Mouse (Mus musculus): ENCODE data around the gene Slc26a6. TPM values are rescaled to one million over a fixed set of nuclear protein-coding genes. Genes with fewer than 3 reads are reported as not detected.

Slc26a6 gene
- total and polyA plus RNA-seq, 2 experiments from 2014 or later, result 5.7 to 9.3 TPM

DNA sequence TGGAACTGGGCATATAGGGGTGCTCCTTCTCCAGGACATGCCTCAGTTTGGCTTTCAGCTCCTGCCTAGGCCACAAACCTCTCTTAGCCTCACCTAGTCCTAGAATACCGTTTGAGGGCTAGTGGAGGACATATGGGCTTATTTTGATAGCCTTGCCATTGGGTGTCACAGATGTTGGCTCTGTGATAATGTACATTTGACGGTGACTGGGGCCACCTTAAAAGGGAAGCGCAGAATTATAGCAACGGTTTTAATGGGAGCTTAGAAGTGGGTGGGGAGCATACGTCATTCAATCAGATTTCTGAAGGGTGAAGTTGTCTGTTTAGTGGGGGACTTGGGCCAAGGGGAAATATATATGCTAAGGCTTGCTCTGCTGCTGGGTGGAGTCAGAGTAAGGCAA, 92.5 kb downstream of the Slc26a6 start:
- H3K27me3 ChIP-seq (ENCODE audit: control insufficient read depth, insufficient read depth, low read length), result no peaks in the 10 kb centered on the region
- WGBS, result 84% methylated on average over 5 of the region's 5 CpGs

GRCm38 (mm10) chr9:108949231-108949966, 96.3 kb downstream of the Slc26a6 start:
- Histone ChIP-seq H3K4me1 (ENCODE audit: control insufficient read depth, insufficient read depth) (peaks cover 16% of the 10 kb centered on the region), H3K4me2 (ENCODE audit: low read depth, low read length) (no peak overlapping the region), H3K27ac (ENCODE audit: low read depth) (peak overlapping the region; percentile 44), H3K36me3 (replicated peaks; ENCODE audit: control insufficient read depth, insufficient read depth, low read length) (peaks cover 59% of the 10 kb centered on the region), H3K9ac (replicated peaks; ENCODE audit: low read depth, low read length) (no peak overlapping the region), H3K27me3 (ENCODE audit: control insufficient read depth, insufficient read depth, low read length) (peaks cover 13% of the 10 kb centered on the region), H3K9me3 (replicated peaks; ENCODE audit: control insufficient read depth, low read length) (no peaks in the 10 kb centered on the region), H3K4me3 (ENCODE audit: low read depth, low read length) (no peak overlapping the region)
- TF ChIP-seq CTCF (IDR thresholded peaks at IDR 0.05; ENCODE audit: low read depth), result no peak
- TF ChIP-seq EP300 (IDR thresholded peaks at IDR 0.05; ENCODE audit: low read depth), result no peak
- ATAC-seq (ENCODE audit: insufficient read depth, low read depth) (peak; percentile 60), DNase-seq (ENCODE audit: low spot score) (no peak)
- WGBS, result 60% methylated on average over 13 of the region's 13 CpGs

More for the DNA sequence above, 92.5 kb downstream of the Slc26a6 start:
- DNase-seq (ENCODE audit: low spot score), result no peak
- Histone ChIP-seq H3K9me3 (replicated peaks; ENCODE audit: control insufficient read depth, low read length) (no peaks in the 10 kb centered on the region), H3K4me3 (ENCODE audit: low read depth, low read length) (no peak overlapping the region), H3K4me1 (ENCODE audit: control insufficient read depth, insufficient read depth) (peaks cover 13% of the 10 kb centered on the region; the same call in 1 of the 2 replicates), H3K27ac (ENCODE audit: low read depth) (no peak overlapping the region), H3K36me3 (replicated peaks; ENCODE audit: control insufficient read depth, insufficient read depth, low read length) (peaks cover 91% of the 10 kb centered on the region), H3K9ac (replicated peaks; ENCODE audit: low read depth, low read length) (no peak overlapping the region), H3K4me2 (ENCODE audit: low read depth, low read length) (no peak overlapping the region)
- TF ChIP-seq CTCF (IDR thresholded peaks at IDR 0.05; ENCODE audit: low read depth) (no peak), EP300 (IDR thresholded peaks at IDR 0.05; ENCODE audit: low read depth) (no peak)
- ATAC-seq (ENCODE audit: insufficient read depth, low read depth), result no peak

DNA sequence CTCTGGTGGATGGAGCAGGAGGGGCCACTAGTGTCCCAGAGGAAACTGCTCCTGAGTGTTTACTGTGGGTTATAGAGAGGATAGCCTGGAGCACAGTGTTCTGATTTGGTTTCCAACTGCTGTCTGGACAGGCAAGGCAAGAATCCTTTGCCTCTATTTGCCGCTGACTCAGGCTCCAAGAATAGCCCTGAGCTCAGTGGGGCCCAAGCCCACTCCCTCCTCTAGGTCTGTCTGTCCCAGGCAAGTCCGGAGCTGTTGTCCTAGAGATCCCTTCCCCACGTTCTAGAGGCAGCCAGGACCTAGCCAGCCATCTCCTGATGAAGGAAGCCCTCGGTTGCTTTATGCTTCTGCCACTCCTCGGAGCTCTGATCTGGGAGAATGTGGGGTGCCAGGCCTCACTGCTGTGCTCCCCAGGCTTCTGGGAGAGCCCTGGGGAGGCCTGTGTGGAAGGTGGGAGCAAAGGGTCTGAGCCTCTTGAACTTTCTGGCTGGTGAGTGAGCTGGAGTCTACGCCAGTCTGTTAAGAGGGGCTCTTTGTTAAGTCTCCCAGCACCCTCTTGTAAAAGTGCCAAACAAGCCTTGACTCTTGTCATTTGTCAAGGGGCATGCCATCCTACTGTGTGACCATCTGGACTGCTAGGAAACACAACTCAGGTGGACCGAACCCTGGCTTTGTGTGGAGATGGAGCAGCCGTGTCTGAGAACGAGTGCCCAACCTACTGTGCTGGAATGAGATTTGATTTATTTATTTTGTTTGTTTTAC, 97.1 kb downstream of the Slc26a6 start:
- Histone ChIP-seq H3K4me2 (ENCODE audit: low read depth, low read length) (no peak overlapping the region), H3K27ac (ENCODE audit: low read depth) (peak overlapping the region; percentile 44), H3K4me1 (ENCODE audit: control insufficient read depth, insufficient read depth) (peaks cover 16% of the 10 kb centered on the region), H3K36me3 (replicated peaks; ENCODE audit: control insufficient read depth, insufficient read depth, low read length) (peaks cover 52% of the 10 kb centered on the region), H3K4me3 (ENCODE audit: low read depth, low read length) (no peak overlapping the region), H3K9me3 (replicated peaks; ENCODE audit: control insufficient read depth, low read length) (no peaks in the 10 kb centered on the region), H3K27me3 (ENCODE audit: control insufficient read depth, insufficient read depth, low read length) (peaks cover 16% of the 10 kb centered on the region), H3K9ac (replicated peaks; ENCODE audit: low read depth, low read length) (no peak overlapping the region)
- 55% methylated on average over 9 of the region's 9 CpGs for WGBS
- peak; percentile 43 for DNase-seq (ENCODE audit: low spot score)
- peak; percentile 54; the same call in 1 of the 2 replicates for ATAC-seq (ENCODE audit: insufficient read depth, low read depth)
- TF ChIP-seq CTCF (IDR thresholded peaks at IDR 0.05; ENCODE audit: low read depth), result no peak
- TF ChIP-seq EP300 (IDR thresholded peaks at IDR 0.05; ENCODE audit: low read depth), result no peak

GRCm38 (mm10) chr9:108953081-108953636, 100.1 kb downstream of the Slc26a6 start, which contains the start of gene Col7a1:
TSS of gene Col7a1 (plus strand) at chr9:108953586.
- H3K27me3 ChIP-seq (ENCODE audit: control insufficient read depth, insufficient read depth, low read length), result peaks cover 20% of the 10 kb centered on the region
- peak within 1 kb of the TSS; percentile 15; the same call in 1 of the 2 replicates for H3K4me3 ChIP-seq (ENCODE audit: low read depth, low read length)
- ATAC-seq (ENCODE audit: insufficient read depth, low read depth) (no peak), DNase-seq (ENCODE audit: low spot score) (no peak)
- H3K9me3 ChIP-seq (replicated peaks; ENCODE audit: control insufficient read depth, low read length), result no peaks in the 10 kb centered on the region
- TF ChIP-seq EP300 (IDR thresholded peaks at IDR 0.05; ENCODE audit: low read depth) (no peak), CTCF (IDR thresholded peaks at IDR 0.05; ENCODE audit: low read depth) (no peak)
- peaks cover 16% of the 10 kb centered on the region for H3K4me1 ChIP-seq (ENCODE audit: control insufficient read depth, insufficient read depth)
- peak within 1 kb of the TSS; percentile 47 for H3K4me2 ChIP-seq (ENCODE audit: low read depth, low read length)
- H3K27ac ChIP-seq (ENCODE audit: low read depth), result no peak within 1 kb of the TSS
- H3K36me3 ChIP-seq (replicated peaks; ENCODE audit: control insufficient read depth, insufficient read depth, low read length), result peaks cover 22% of the 10 kb centered on the region
- 10% methylated on average over 15 of the region's 15 CpGs for WGBS
- no peak within 1 kb of the TSS for H3K9ac ChIP-seq (replicated peaks; ENCODE audit: low read depth, low read length)

DNA sequence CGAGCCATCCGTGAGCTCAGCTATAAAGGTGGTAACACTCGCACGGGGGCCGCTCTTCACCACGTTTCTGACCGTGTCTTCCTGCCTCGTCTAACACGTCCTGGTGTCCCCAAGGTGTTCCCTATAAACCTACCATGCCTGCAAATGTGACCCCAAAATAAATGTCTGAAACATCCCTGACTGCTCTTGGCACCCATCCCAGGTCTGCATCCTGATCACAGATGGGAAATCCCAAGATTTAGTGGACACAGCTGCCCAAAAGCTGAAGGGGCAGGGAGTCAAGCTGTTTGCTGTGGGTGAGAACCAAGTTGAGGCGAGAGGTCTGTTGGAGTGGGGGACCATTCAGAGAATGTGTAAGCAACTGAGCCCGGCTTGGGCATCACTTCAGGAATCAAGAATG, 102.2 kb downstream of the Slc26a6 start:
- Histone ChIP-seq H3K9me3 (replicated peaks; ENCODE audit: control insufficient read depth, low read length) (no peaks in the 10 kb centered on the region), H3K9ac (replicated peaks; ENCODE audit: low read depth, low read length) (no peak overlapping the region), H3K27me3 (ENCODE audit: control insufficient read depth, insufficient read depth, low read length) (peaks cover 25% of the 10 kb centered on the region), H3K4me3 (ENCODE audit: low read depth, low read length) (no peak overlapping the region), H3K4me1 (ENCODE audit: control insufficient read depth, insufficient read depth) (peaks cover 3% of the 10 kb centered on the region; the same call in 1 of the 2 replicates), H3K27ac (ENCODE audit: low read depth) (no peak overlapping the region), H3K4me2 (ENCODE audit: low read depth, low read length) (no peak overlapping the region), H3K36me3 (replicated peaks; ENCODE audit: control insufficient read depth, insufficient read depth, low read length) (peaks cover 3% of the 10 kb centered on the region; the same call in 1 of the 2 replicates)
- TF ChIP-seq CTCF (IDR thresholded peaks at IDR 0.05; ENCODE audit: low read depth) (no peak), EP300 (IDR thresholded peaks at IDR 0.05; ENCODE audit: low read depth) (no peak)
- 86% methylated on average over 11 of the region's 11 CpGs for WGBS
- no peak for ATAC-seq (ENCODE audit: insufficient read depth, low read depth)
- no peak for DNase-seq (ENCODE audit: low spot score)

All from heart, postnatal 0 days (tissue).